Mouse (Mus musculus) limb, embryonic 10.5 days (tissue): ENCODE measurements around the gene Lrrc26. TPM values are rescaled to one million over a fixed set of nuclear protein-coding genes. Genes with fewer than 3 reads are reported as not detected.
A peak's percentile ranks its signal among the peaks of the same experiment; 100 is the strongest.

Experiments used
- DNase-seq: peaks from one replicate; pipeline ENCODE4 v3.0.0-alpha.2; 2017; ENCODE audit warnings: low spot score
- H3K27ac ChIP-seq: fragments of 300-500 bp; sonication (generic); 2 replicates; pipeline ENCODE4 v1.5.1; 2016; ENCODE audit warnings: mild to moderate bottlenecking
- H3K27me3 ChIP-seq: fragments of 300-500 bp; sonication (generic); 2 replicates; pipeline ENCODE4 v1.6.1; 2016; ENCODE audit warnings: low read depth, mild to moderate bottlenecking; ENCODE audit not compliant: poor library complexity, severe bottlenecking
- H3K36me3 ChIP-seq: fragments of 300-500 bp; sonication (generic); 2 replicates; pipeline ENCODE4 v1.6.1; 2016; ENCODE audit warnings: mild to moderate bottlenecking, moderate library complexity
- H3K4me1 ChIP-seq: fragments of 300-500 bp; sonication (generic); 2 replicates; pipeline ENCODE4 v1.6.1; 2016
- H3K4me3 ChIP-seq: fragments of 300-500 bp; sonication (generic); 2 replicates; pipeline ENCODE4 v1.5.1; 2016; ENCODE audit warnings: mild to moderate bottlenecking, moderate library complexity
- H3K9me3 ChIP-seq: fragments of 300-500 bp; sonication (generic); replicated peaks from 2 replicates; pipeline ENCODE4 v1.6.1; 2016; ENCODE audit warnings: mild to moderate bottlenecking
- WGBS: fragments of 180-500 bp; shearing (Covaris S2); methylation state at CpG from one replicate; pipeline ENCODE4 v1.1.7; 2016; 5-methylcytosine and 5-hydroxymethylcytosine counted together
- polyA plus RNA-seq: library from polyadenylated mRNA; unstranded; fragments of >200 nt; fragmentation: Nextera tagmentation; extraction: Ambion mirVana; gene quantifications from 2 replicates; pipeline ENCODE4 v1.2.1, GENCODE M21; 2016

The Lrrc26 gene
- polyA plus RNA-seq, 1 experiment from 2014 or later = not detected

DNA sequence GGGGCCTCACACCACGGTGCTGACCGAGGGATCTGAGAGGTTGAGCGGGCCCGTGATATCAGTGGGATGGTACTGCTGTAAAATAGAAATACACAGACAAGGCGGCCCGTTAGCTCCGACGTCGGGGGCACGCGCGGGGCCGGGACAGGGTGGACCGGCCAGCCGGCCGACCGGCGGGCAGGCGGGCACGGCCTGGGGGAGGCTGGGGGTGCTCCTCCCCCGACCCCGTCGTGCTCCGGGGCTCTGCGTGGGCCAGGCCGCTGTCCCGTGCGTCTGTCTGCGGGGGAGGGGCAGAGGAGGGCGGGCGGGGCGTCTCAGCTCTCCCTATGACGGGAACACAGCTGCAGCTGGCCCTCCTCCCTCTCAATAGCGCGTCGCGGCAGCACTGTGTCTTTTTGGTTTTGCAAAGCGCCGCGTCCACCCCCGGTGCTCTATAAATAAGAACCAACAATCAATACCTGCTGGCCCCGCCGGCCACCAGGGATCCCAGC, 2.4 kb downstream of the Lrrc26 start:
- Histone ChIP-seq H3K4me3 (peak overlapping the region; percentile 40), H3K36me3 (no peaks in the 10 kb centered on the region), H3K27ac (no peak overlapping the region), H3K4me1 (peaks cover 27% of the 10 kb centered on the region), H3K9me3 (no peaks in the 10 kb centered on the region), H3K27me3 (peaks cover 100% of the 10 kb centered on the region)
- no peak for DNase-seq
- 8% methylated on average over 42 of the region's 43 CpGs for WGBS

DNA sequence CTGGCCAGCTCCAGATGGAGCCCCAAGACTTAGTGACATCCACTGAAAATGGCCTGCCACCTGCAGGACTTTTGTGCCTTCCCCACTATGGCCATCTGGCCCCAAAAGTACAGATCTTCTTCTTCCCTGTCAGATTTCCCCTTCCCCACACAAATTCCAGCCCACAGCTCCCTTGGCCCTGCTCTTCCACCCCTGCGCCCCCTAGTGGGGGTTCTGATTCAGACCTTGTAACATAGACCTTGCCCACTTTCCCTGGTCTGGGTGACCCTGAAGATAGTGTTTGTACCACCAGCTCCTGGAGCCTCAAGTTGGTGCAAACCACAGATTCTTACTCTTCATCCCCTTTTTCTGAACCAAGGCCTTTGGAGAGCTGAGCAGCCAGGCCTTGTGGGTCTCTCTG, 3.1 kb downstream of the Lrrc26 start:
- no peaks in the 10 kb centered on the region for H3K9me3 ChIP-seq
- no peak overlapping the region for H3K27ac ChIP-seq
- peak; percentile 90 for DNase-seq
- 0% methylated on average over 1 of the region's 1 CpGs for WGBS
- peaks cover 100% of the 10 kb centered on the region for H3K27me3 ChIP-seq
- H3K36me3 ChIP-seq = no peaks in the 10 kb centered on the region
- H3K4me1 ChIP-seq = peaks cover 27% of the 10 kb centered on the region
- H3K4me3 ChIP-seq = no peak overlapping the region

DNA sequence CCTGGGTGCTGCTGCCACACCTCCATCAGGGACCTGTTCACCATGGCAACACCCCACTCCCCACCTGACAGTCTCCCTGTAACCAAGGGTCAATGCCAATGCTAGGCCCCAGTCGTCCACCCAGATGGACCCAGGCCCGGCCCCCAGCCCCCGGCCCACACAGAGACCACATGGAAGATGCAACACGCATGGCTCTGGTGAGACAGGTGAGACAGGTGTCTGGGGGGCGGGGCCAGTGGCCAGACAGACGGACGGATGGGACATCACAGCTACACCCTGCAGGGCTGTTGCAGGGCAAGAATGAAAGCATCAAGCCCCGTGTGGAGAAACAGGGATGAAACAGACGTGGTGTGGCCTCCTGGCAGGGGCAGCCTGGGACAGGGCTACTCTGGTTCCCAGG, 4.0 kb downstream of the Lrrc26 start:
- no peak for DNase-seq
- Histone ChIP-seq H3K9me3 (no peaks in the 10 kb centered on the region), H3K27ac (no peak overlapping the region), H3K4me1 (peaks cover 27% of the 10 kb centered on the region), H3K27me3 (peaks cover 99% of the 10 kb centered on the region), H3K36me3 (no peaks in the 10 kb centered on the region), H3K4me3 (no peak overlapping the region)
- WGBS = 75% methylated on average over 9 of the region's 9 CpGs

DNA sequence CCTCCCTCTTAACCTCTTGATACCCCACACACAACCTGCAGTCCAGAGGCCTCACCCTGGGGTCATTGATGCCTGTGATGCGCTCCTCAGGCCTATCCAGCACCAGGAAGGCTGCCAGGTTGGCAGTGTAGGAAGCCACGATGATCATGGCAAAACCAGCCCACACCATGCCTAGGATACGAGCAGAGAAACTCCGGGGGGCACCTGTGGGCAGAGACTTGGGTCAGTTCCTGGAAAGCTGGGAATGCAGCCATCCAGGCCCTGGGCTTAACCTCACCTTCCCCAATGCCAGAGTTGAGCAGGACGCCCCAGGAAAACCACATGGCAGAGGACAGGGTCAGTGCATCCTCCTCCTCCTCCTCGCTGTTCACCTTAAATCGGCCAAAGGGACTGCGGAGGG, 7.4 kb downstream of the Lrrc26 start:
- DNase-seq = no peak
- Histone ChIP-seq H3K27me3 (peaks cover 72% of the 10 kb centered on the region), H3K27ac (no peak overlapping the region), H3K4me1 (peaks cover 4% of the 10 kb centered on the region), H3K9me3 (no peaks in the 10 kb centered on the region), H3K4me3 (no peak overlapping the region), H3K36me3 (no peaks in the 10 kb centered on the region)
- 81% methylated on average over 8 of the region's 8 CpGs for WGBS

DNA sequence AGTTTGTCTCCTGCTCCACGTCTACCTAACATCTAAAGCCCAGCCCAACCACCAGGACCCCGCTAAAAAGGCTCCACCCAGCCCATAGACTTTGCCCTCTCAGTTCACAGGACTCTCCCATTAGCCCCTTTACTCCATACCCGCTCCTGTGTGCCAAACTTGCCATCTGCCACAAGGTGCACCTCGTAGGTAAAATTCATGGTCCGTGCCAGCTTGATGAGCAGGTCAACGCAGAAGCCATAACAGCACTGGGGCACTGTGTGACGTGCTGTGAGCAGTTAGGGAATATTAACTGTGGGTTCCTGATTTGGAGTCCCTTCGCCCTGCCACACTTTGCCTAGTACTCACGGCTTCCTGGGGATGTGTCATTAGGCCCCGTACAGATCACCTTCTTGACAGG, 8.3 kb downstream of the Lrrc26 start:
- Histone ChIP-seq H3K4me1 (no peaks in the 10 kb centered on the region), H3K27ac (no peak overlapping the region), H3K36me3 (no peaks in the 10 kb centered on the region), H3K4me3 (no peak overlapping the region), H3K27me3 (peaks cover 67% of the 10 kb centered on the region), H3K9me3 (no peaks in the 10 kb centered on the region)
- 82% methylated on average over 10 of the region's 10 CpGs for WGBS
- DNase-seq = no peak

DNA sequence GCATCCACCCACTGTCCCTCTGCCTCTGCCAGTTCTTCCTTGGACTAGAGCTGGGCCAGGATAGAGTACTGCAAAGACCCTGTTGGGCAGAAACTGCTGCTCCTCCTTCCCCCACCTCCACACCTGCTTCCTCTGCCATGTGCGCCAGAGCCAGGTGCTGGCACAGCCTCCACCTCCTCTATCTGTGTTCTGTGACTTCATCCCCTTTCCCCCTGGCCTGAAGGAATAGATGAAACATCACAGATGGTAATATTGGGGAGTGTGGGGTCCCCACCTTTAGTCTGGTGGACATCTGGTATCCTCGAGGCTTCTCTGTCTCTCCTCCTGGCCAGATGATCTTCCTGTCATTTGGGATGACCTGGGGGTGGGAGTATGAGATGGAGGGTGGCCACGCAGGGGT, 13.7 kb downstream of the Lrrc26 start:
- Histone ChIP-seq H3K36me3 (no peaks in the 10 kb centered on the region), H3K27ac (no peak overlapping the region), H3K9me3 (no peaks in the 10 kb centered on the region), H3K4me3 (no peak overlapping the region), H3K27me3 (peaks cover 67% of the 10 kb centered on the region), H3K4me1 (peaks cover 12% of the 10 kb centered on the region)
- no peak for DNase-seq
- 74% methylated on average over 3 of the region's 3 CpGs for WGBS

DNA sequence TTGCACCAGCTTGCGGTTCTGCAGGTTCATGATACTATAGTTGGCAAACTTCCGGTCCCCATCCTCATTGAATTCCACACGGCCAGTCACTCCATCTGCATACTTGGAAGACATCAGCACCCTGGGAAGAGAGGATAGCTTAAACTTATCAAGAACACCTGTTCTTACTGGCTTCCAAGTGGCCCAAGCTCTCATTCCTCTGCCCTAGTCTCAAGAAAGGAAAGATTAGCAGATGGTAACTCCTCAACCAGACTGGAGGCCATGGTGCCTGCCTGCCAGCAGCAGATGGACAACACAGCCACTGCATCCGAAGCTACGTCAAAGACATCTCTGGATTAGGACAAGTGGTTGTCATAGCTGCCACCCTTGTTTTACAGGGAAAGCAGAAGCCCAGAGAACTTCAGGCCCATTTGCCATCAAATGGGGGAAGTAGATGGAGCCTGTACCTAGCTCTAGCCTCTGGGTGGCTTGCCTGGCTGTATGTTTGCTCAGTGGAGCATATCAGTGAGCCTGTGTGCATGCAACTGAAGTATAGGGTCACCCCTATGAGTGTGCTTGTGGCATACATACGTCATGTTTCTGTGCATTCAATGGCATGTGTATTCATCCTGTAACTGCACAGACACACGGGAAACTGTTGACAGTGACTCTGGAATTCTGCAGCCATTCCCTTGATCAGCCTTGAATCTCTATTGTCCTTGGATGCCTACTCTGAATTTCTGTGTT, 14.4 kb downstream of the Lrrc26 start:
- DNase-seq = no peak
- Histone ChIP-seq H3K27me3 (peaks cover 72% of the 10 kb centered on the region), H3K9me3 (no peaks in the 10 kb centered on the region), H3K27ac (no peak overlapping the region), H3K4me1 (peaks cover 12% of the 10 kb centered on the region), H3K36me3 (no peaks in the 10 kb centered on the region), H3K4me3 (peak overlapping the region; percentile 51)
- 72% methylated on average over 7 of the region's 7 CpGs for WGBS

DNA sequence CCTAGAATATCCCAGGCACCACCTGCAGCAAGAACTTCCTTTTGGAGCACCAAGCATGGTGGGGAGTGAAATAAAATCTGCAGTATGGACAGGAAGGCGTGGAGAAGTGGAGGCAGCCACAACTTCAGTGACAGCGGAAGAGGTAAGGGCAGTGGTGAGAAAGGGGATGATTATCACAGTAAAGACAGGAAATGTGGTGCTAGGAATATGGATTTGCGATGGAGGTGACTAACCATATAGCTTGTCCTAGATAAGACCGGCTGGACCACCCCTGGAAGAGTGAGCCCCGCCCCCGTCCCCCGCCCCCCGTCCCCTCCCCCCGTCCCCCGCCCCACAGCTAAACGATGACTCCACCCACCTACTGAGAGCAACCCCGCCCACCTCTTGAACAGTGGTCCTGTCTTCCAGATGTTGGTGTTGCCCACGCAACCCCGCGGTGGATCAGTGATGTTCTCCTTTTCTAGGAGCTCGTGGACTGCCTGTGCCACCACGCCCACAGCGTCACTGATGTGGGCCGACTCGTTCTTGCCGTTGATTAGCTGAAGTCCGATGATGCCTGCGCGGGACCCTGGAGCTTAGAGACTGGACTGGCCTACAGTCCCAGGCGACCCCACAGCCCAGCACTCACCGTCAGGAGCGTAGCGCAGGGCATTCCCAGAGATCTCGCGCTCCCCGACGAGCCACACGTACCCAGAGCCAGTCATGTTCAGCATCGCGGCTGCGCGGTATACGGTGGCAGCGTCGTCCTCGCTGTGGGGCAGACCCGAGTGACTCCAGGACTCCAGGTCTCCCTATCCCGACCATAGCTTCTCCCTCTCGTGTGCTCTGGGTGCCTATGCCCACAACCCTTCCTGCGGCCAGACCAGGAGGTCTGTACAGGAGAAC, 15.2 kb downstream of the Lrrc26 start:
- peak; percentile 66 for DNase-seq
- no peaks in the 10 kb centered on the region for H3K9me3 ChIP-seq
- 2% methylated on average over 44 of the region's 45 CpGs for WGBS
- H3K27me3 ChIP-seq = peaks cover 80% of the 10 kb centered on the region
- H3K27ac ChIP-seq = no peak overlapping the region
- H3K4me3 ChIP-seq = peak overlapping the region; percentile 51
- peaks cover 12% of the 10 kb centered on the region for H3K4me1 ChIP-seq
- no peaks in the 10 kb centered on the region for H3K36me3 ChIP-seq

DNA sequence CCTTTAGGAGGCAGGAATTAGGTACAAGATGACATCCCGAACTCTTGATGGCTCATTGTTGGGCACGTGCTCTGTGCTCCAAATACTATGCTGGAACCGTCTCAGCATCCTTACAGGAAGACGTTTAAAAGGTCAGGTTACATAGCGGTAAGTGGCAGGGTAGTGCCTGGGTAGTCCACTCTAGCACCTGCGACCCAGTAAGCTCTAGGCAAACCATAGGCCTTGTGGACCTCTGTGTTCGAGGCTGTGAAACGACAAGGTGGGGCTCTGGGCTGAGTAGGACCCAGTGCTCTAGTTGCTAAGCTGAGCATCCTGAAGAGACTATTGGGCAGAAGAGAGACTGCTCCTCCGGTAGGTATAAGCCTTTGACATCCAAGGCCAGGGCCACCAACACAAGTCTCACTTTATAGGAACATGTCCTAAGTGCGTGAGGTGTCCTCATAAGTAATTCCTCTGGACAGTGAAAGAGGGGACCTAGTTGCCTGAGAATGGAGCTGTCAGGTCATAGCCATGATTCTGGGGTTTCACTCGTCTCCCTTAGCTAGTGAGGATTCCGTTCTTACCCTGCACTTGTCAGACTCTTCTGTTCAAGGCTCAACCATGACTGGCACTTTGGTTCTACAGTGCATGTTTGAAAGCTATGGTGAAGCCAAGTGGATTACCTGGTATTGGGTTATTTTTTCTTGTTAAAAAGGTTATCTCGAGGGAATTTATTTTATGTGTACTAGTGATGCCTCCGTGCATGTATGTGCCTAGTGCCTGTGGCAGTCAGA, 16.1 kb downstream of the Lrrc26 start:
- 52% methylated on average over 14 of the region's 14 CpGs for WGBS
- H3K27ac ChIP-seq = no peak overlapping the region
- peak overlapping the region; percentile 51 for H3K4me3 ChIP-seq
- H3K9me3 ChIP-seq = no peaks in the 10 kb centered on the region
- peaks cover 89% of the 10 kb centered on the region for H3K27me3 ChIP-seq
- no peak for DNase-seq
- H3K4me1 ChIP-seq = peaks cover 12% of the 10 kb centered on the region
- H3K36me3 ChIP-seq = no peaks in the 10 kb centered on the region

DNA sequence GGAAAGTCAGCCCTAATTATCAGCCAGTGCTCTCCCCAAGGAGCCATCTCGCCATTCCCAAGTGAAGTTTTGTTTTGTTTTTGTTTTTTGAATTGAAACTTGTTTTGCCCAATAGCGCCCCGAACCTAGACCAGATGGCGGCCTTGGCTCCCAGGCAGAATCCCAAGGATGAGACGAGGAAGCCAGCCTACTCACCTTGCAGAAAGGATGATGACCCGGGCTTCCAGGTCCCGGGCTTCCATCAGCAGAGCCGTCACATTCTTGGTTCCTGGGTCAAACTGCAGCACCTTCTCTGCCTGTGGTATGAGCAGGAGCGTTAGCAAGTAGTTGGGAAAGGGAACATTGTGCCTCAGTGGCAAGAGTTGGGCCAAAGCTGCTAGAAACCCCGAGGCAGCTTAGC, 20.5 kb downstream of the Lrrc26 start:
- H3K36me3 ChIP-seq = no peaks in the 10 kb centered on the region
- no peak overlapping the region for H3K4me3 ChIP-seq
- peaks cover 3% of the 10 kb centered on the region for H3K4me1 ChIP-seq
- no peak for DNase-seq
- WGBS = 50% methylated on average over 10 of the region's 10 CpGs
- peaks cover 99% of the 10 kb centered on the region for H3K27me3 ChIP-seq
- no peak overlapping the region for H3K27ac ChIP-seq
- H3K9me3 ChIP-seq = no peaks in the 10 kb centered on the region

DNA sequence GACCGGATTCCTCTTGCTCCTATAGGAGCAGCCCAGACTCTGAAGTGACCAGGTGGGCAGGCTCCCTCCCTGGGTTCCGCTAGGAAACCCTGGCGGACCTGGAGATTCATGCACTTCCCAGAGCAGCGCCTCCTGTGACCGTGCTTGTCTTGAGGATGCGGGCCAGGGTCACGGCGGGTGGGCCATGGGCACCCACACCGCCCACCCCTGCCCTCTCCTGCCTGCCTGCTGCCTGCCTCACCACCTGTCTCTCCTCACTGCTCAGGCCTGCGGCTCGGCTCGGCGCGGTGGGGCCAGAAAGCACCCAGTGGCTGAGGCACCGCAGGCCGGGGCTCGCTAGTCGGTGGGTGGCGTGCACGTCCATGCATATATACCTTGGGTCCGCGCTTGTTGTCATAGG, 21.3 kb downstream of the Lrrc26 start:
- 1% methylated on average over 22 of the region's 22 CpGs for WGBS
- no peak for DNase-seq
- Histone ChIP-seq H3K9me3 (no peaks in the 10 kb centered on the region), H3K27me3 (peaks cover 99% of the 10 kb centered on the region), H3K4me1 (no peaks in the 10 kb centered on the region), H3K36me3 (no peaks in the 10 kb centered on the region), H3K4me3 (no peak overlapping the region), H3K27ac (no peak overlapping the region)

DNA sequence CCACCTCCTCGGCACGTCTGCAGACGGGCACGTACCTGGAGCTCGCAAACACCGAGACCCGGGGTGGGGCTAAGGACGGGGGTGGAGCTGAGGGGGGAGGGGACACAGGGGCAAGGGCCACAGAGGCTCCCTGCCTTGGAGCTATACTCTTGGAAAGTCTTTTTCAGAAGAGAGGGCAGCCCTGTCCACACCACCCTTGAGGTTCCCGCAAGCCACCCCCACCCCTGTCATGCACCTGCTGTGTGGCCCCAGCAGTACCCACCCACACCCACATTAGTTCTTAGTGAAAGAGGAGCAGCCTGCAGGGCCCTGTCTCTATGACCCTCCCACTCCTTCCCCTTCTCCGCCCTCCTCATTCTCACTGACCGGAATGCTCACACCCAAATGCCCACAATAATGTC, 21.8 kb downstream of the Lrrc26 start:
- peaks cover 99% of the 10 kb centered on the region for H3K27me3 ChIP-seq
- H3K36me3 ChIP-seq = no peaks in the 10 kb centered on the region
- H3K4me3 ChIP-seq = no peak overlapping the region
- 7% methylated on average over 11 of the region's 11 CpGs for WGBS
- DNase-seq = no peak
- H3K9me3 ChIP-seq = no peaks in the 10 kb centered on the region
- no peaks in the 10 kb centered on the region for H3K4me1 ChIP-seq
- H3K27ac ChIP-seq = no peak overlapping the region
